Mouse (Mus musculus) lung, postnatal 0 days (tissue): ENCODE data around the gene Med13l. TPM values are rescaled to one million over a fixed set of nuclear protein-coding genes. Genes with fewer than 3 reads are reported as not detected.
A peak's percentile ranks its signal among the peaks of the same experiment; 100 is the strongest.

ENCODE experiments used
- ATAC-seq: fragments of 200-750 bp; cut with Nextera tagmentation; 2 replicates; pipeline ENCODE4 v1.8.0; 2017; ENCODE audit warnings: moderate library complexity
- DNase-seq: peaks from one replicate; pipeline ENCODE4 v3.0.0-alpha.2; 2016; ENCODE audit warnings: low spot score
- H3K27ac ChIP-seq: fragments of 300-500 bp; sonication (generic); 2 replicates; pipeline ENCODE4 v1.5.1; 2014; ENCODE audit warnings: antibody characterized with exemption, mild to moderate bottlenecking, low read length, mixed read lengths
- H3K27me3 ChIP-seq: fragments of 300-500 bp; sonication (generic); replicated peaks from 2 replicates; pipeline ENCODE4 v1.6.1; 2014; ENCODE audit warnings: low read length, mixed read lengths; ENCODE audit not compliant: insufficient read depth
- H3K36me3 ChIP-seq: fragments of 300-500 bp; sonication (generic); 2 replicates; pipeline ENCODE4 v1.6.1; 2014; ENCODE audit warnings: low read length, mixed read lengths; ENCODE audit not compliant: insufficient read depth
- H3K4me1 ChIP-seq: fragments of 300-500 bp; sonication (generic); 2 replicates; pipeline ENCODE4 v1.6.1; 2014; ENCODE audit warnings: antibody characterized with exemption, low read depth, low read length, mixed read lengths; ENCODE audit not compliant: insufficient read depth
- H3K4me2 ChIP-seq: fragments of 300-500 bp; sonication (generic); replicated peaks from 2 replicates; pipeline ENCODE4 v1.6.1; 2014; ENCODE audit warnings: low read depth, mild to moderate bottlenecking, low read length, moderate library complexity, mixed read lengths
- H3K4me3 ChIP-seq: fragments of 300-500 bp; sonication (generic); 2 replicates; pipeline ENCODE4 v1.5.1; 2014; ENCODE audit warnings: low read depth, low read length
- H3K9ac ChIP-seq: fragments of 300-500 bp; sonication (generic); replicated peaks from 2 replicates; pipeline ENCODE4 v1.6.1; 2014; ENCODE audit warnings: low read depth, mild to moderate bottlenecking
- H3K9me3 ChIP-seq: fragments of 300-500 bp; sonication (generic); 2 replicates; pipeline ENCODE4 v1.6.1; 2016; ENCODE audit warnings: low read length, mixed read lengths
- CTCF ChIP-seq: IDR thresholded peaks from 2 replicates; pipeline ENCODE4 v1.5.1; 2016; ENCODE audit warnings: antibody characterized with exemption, mild to moderate bottlenecking
- EP300 ChIP-seq: IDR thresholded peaks from 2 replicates; pipeline ENCODE4 v1.6.1; 2016; ENCODE audit warnings: antibody characterized with exemption, mild to moderate bottlenecking, control low read depth
- WGBS: fragments of 180-500 bp; shearing (Covaris S2); extraction: QIAGEN DNeasy Blood & Tissue Kit; methylation state at CpG from one replicate; pipeline ENCODE4 v1.1.7; 2014; 5-methylcytosine and 5-hydroxymethylcytosine counted together
- polyA plus RNA-seq: library from polyadenylated mRNA; unstranded; fragments of >200 nt; fragmentation: Nextera tagmentation; extraction: Ambion mirVana; gene quantifications from 2 replicates; pipeline ENCODE4 v1.2.1, GENCODE M21; 2015

Med13l gene
- polyA plus RNA-seq, 1 experiment from 2014 or later: 10.1 TPM

GRCm38 (mm10) chr5:118571504-118571903 is 11.0 kb downstream of the Med13l start:
- no peaks in the 10 kb centered on the region for H3K27me3 ChIP-seq
- no peaks in the 10 kb centered on the region for H3K36me3 ChIP-seq
- ATAC-seq (no peak), DNase-seq (no peak)
- no peak overlapping the region for H3K9ac ChIP-seq
- H3K4me3 ChIP-seq: no peak overlapping the region
- no peak overlapping the region for H3K27ac ChIP-seq
- no peak overlapping the region for H3K4me2 ChIP-seq
- H3K4me1 ChIP-seq: peaks cover 5% of the 10 kb centered on the region; the same call in 1 of the 2 replicates
- TF ChIP-seq CTCF (no peak), EP300 (no peak)
- no peaks in the 10 kb centered on the region for H3K9me3 ChIP-seq
- WGBS: 71% methylated on average over 4 of the region's 4 CpGs

- no peak overlapping the region for H3K4me2 ChIP-seq
- H3K4me3 ChIP-seq: no peak overlapping the region
- H3K9ac ChIP-seq: no peak overlapping the region
- no peak for ATAC-seq
- H3K27me3 ChIP-seq: no peaks in the 10 kb centered on the region
- H3K9me3 ChIP-seq: no peaks in the 10 kb centered on the region
- H3K4me1 ChIP-seq: no peaks in the 10 kb centered on the region; the same call in 1 of the 2 replicates
- H3K27ac ChIP-seq: no peak overlapping the region
- TF ChIP-seq CTCF: no peak
- TF ChIP-seq EP300: no peak
- no peaks in the 10 kb centered on the region for H3K36me3 ChIP-seq
- whole genome bisulfite sequencing: 51% methylated on average over 3 of the region's 3 CpGs
- no peak for DNase-seq
Measured at GRCm38 (mm10) chr5:118574236-118574635, 13.8 kb downstream of the Med13l start.

- Histone ChIP-seq H3K27ac (no peak overlapping the region), H3K4me1 (no peaks in the 10 kb centered on the region; the same call in 1 of the 2 replicates), H3K4me3 (no peak overlapping the region), H3K36me3 (no peaks in the 10 kb centered on the region), H3K9me3 (no peaks in the 10 kb centered on the region), H3K4me2 (no peak overlapping the region), H3K27me3 (no peaks in the 10 kb centered on the region), H3K9ac (no peak overlapping the region)
- ATAC-seq (no peak), DNase-seq (no peak)
- 48% methylated on average over 7 of the region's 7 CpGs for whole genome bisulfite sequencing
- TF ChIP-seq EP300: no peak
- peak; percentile 38; the same call in 1 of the 2 replicates for TF ChIP-seq CTCF
Measured at GRCm38 (mm10) chr5:118574997-118575396, 14.5 kb downstream of the Med13l start.

GRCm38 (mm10) chr5:118575909-118576308 is 15.4 kb downstream of the Med13l start:
- Histone ChIP-seq H3K9ac (no peak overlapping the region), H3K27ac (no peak overlapping the region), H3K9me3 (no peaks in the 10 kb centered on the region), H3K4me2 (no peak overlapping the region), H3K4me1 (no peaks in the 10 kb centered on the region), H3K27me3 (no peaks in the 10 kb centered on the region), H3K36me3 (no peaks in the 10 kb centered on the region), H3K4me3 (no peak overlapping the region)
- ATAC-seq (no peak), DNase-seq (no peak)
- WGBS: 85% methylated on average over 6 of the region's 6 CpGs
- no peak for TF ChIP-seq CTCF
- no peak for TF ChIP-seq EP300

GRCm38 (mm10) chr5:118576731-118577130 is 16.3 kb downstream of the Med13l start:
- no peak for ATAC-seq
- Histone ChIP-seq H3K27me3 (no peaks in the 10 kb centered on the region), H3K9me3 (no peaks in the 10 kb centered on the region), H3K9ac (no peak overlapping the region), H3K27ac (no peak overlapping the region), H3K4me2 (no peak overlapping the region), H3K4me3 (no peak overlapping the region), H3K4me1 (no peaks in the 10 kb centered on the region), H3K36me3 (no peaks in the 10 kb centered on the region)
- no peak for TF ChIP-seq EP300
- no peak for TF ChIP-seq CTCF
- DNase-seq: no peak
- 59% methylated on average over 3 of the region's 3 CpGs for WGBS

- no peaks in the 10 kb centered on the region for H3K36me3 ChIP-seq
- 72% methylated on average over 4 of the region's 4 CpGs for WGBS
- H3K4me3 ChIP-seq: no peak overlapping the region
- no peak overlapping the region for H3K4me2 ChIP-seq
- no peak overlapping the region for H3K9ac ChIP-seq
- H3K27ac ChIP-seq: no peak overlapping the region
- no peak for ATAC-seq
- no peaks in the 10 kb centered on the region for H3K9me3 ChIP-seq
- no peaks in the 10 kb centered on the region for H3K27me3 ChIP-seq
- no peak for TF ChIP-seq CTCF
- TF ChIP-seq EP300: no peak
- H3K4me1 ChIP-seq: peaks cover 14% of the 10 kb centered on the region; the same call in 1 of the 2 replicates
- DNase-seq: no peak
Measured at GRCm38 (mm10) chr5:118585355-118585754, 24.9 kb downstream of the Med13l start.

GRCm38 (mm10) chr5:118586560-118586959 is 26.1 kb downstream of the Med13l start:
- H3K9ac ChIP-seq: no peak overlapping the region
- no peaks in the 10 kb centered on the region for H3K9me3 ChIP-seq
- no peaks in the 10 kb centered on the region for H3K27me3 ChIP-seq
- no peak for ATAC-seq
- 57% methylated on average over 6 of the region's 6 CpGs for WGBS
- H3K4me2 ChIP-seq: no peak overlapping the region
- no peak for TF ChIP-seq CTCF
- TF ChIP-seq EP300: no peak
- peaks cover 24% of the 10 kb centered on the region; the same call in 1 of the 2 replicates for H3K4me1 ChIP-seq
- no peak overlapping the region for H3K4me3 ChIP-seq
- H3K27ac ChIP-seq: no peak overlapping the region
- no peak for DNase-seq
- no peaks in the 10 kb centered on the region for H3K36me3 ChIP-seq
